Mouse (Mus musculus) MEL (cell line): ENCODE data around the gene Pptc7. TPM values are rescaled to one million over a fixed set of nuclear protein-coding genes. Genes with fewer than 3 reads are reported as not detected.

Experiments used
- DNase-seq: peaks from one replicate; pipeline ENCODE4 v3.0.0; 2011; ENCODE audit warnings: low read depth, low spot score
- H3K27ac ChIP-seq: 2 replicates; pipeline ENCODE4 v1.5.1; 2012; ENCODE audit warnings: low read depth, mild to moderate bottlenecking, control low read depth, low read length, moderate library complexity; ENCODE audit not compliant: control insufficient read depth
- H3K27me3 ChIP-seq, 2 experiments: fragments of 150-350 bp in 1 of 2; sonication (generic) in 1 of 2; 2 replicates each; pipeline ENCODE4 v1.6.1; 2012; ENCODE audit warnings: low read length in 2 of 2, mild to moderate bottlenecking in 2 of 2, improper control_type of control experiment in 1 of 2, moderate library complexity in 1 of 2; ENCODE audit not compliant: insufficient read depth in 2 of 2, control insufficient read depth in 1 of 2
- H3K36me3 ChIP-seq, 2 experiments: 2 replicates each; pipeline ENCODE4 v1.6.1; 2012 to 2014; ENCODE audit warnings: low read length in 2 of 2, improper control_type of control experiment in 1 of 2, inconsistent platforms in 1 of 2, mild to moderate bottlenecking in 1 of 2; ENCODE audit not compliant: insufficient read depth in 2 of 2, control insufficient read depth in 1 of 2
- H3K4me1 ChIP-seq, 2 experiments: fragments of 150-350 bp in 1 of 2; sonication (generic) in 1 of 2; 2 replicates each; pipeline ENCODE4 v1.6.1; 2012; ENCODE audit warnings: low read length in 2 of 2, improper control_type of control experiment in 1 of 2, mild to moderate bottlenecking in 1 of 2; ENCODE audit not compliant: insufficient read depth in 2 of 2, control insufficient read depth in 1 of 2
- H3K4me3 ChIP-seq, 2 experiments: fragments of 150-350 bp in 1 of 2; sonication (generic) in 1 of 2; 2 replicates each; pipeline ENCODE4 v1.5.1; 2012; ENCODE audit warnings: low read depth in 2 of 2, low read length in 2 of 2, mild to moderate bottlenecking in 2 of 2, moderate library complexity in 2 of 2, control low read depth in 1 of 2, improper control_type of control experiment in 1 of 2; ENCODE audit not compliant: control insufficient read depth in 1 of 2, insufficient read depth in 1 of 2
- H3K79me2 ChIP-seq: 2 replicates; pipeline ENCODE4 v1.6.1; 2012; ENCODE audit warnings: mild to moderate bottlenecking, low read length, moderate library complexity; ENCODE audit not compliant: control insufficient read depth, poor library complexity, insufficient read depth
- H3K9ac ChIP-seq: 2 replicates; pipeline ENCODE4 v1.6.1; 2012; ENCODE audit warnings: low read depth, mild to moderate bottlenecking, control low read depth, low read length, moderate library complexity; ENCODE audit not compliant: control insufficient read depth, poor library complexity, severe bottlenecking
- H3K9me3 ChIP-seq: fragments of 150-350 bp; sonication (generic); replicated peaks from 2 replicates; pipeline ENCODE4 v1.6.1; 2012; ENCODE audit warnings: mild to moderate bottlenecking, low read length, improper control_type of control experiment, moderate library complexity; ENCODE audit not compliant: insufficient read depth
- BHLHE40 ChIP-seq: IDR thresholded peaks from 2 replicates; pipeline ENCODE4 v1.6.1; 2012; ENCODE audit warnings: low read depth, mild to moderate bottlenecking, inconsistent platforms, low read length, improper control_type of control experiment, borderline replicate concordance
- CTCF ChIP-seq, 3 experiments: IDR thresholded peaks in 2 of 3; conservative IDR thresholded peaks in 1 of 3; 2 replicates each; pipeline ENCODE4 v1.5.1; 2011 to 2012; ENCODE audit warnings: low read length in 3 of 3, low read depth in 2 of 3, mild to moderate bottlenecking in 2 of 3, improper control_type of control experiment in 1 of 3, inconsistent platforms in 1 of 3, mixed read lengths in 1 of 3, moderate library complexity in 1 of 3; ENCODE audit not compliant: control insufficient read depth in 1 of 3, insufficient read depth in 1 of 3, poor library complexity in 1 of 3, severe bottlenecking in 1 of 3
- E2F4 ChIP-seq: IDR thresholded peaks from 2 replicates; pipeline ENCODE4 v1.6.1; 2011; ENCODE audit warnings: low read depth, low read length, improper control_type of control experiment, borderline replicate concordance
- ELF1 ChIP-seq: IDR thresholded peaks from 2 replicates; pipeline ENCODE4 v1.6.1; 2014; ENCODE audit warnings: low read depth, mild to moderate bottlenecking, inconsistent platforms, low read length, improper control_type of control experiment, moderate library complexity
- MEF2A ChIP-seq: IDR thresholded peaks from 2 replicates; pipeline ENCODE4 v1.6.1; 2014; ENCODE audit warnings: low read depth, mild to moderate bottlenecking, inconsistent platforms, low read length, improper control_type of control experiment; ENCODE audit not compliant: poor library complexity, insufficient replicate concordance, severe bottlenecking; ENCODE audit errors: extremely low read depth
- MYC ChIP-seq: IDR thresholded peaks from 2 replicates; pipeline ENCODE4 v1.6.1; 2011; ENCODE audit warnings: low read depth, mild to moderate bottlenecking, low read length, improper control_type of control experiment, moderate library complexity
- POLR2AphosphoS2 ChIP-seq: IDR thresholded peaks from 2 replicates; pipeline ENCODE4 v1.6.1; 2011; ENCODE audit warnings: low read length, improper control_type of control experiment
- RAD21 ChIP-seq: IDR thresholded peaks from 2 replicates; pipeline ENCODE4 v1.6.1; 2011; ENCODE audit warnings: mild to moderate bottlenecking, low read depth, low read length, improper control_type of control experiment
- SIN3A ChIP-seq: IDR thresholded peaks from 2 replicates; pipeline ENCODE4 v1.6.1; 2012; ENCODE audit warnings: low read length, improper control_type of control experiment, inconsistent platforms
- SMC3 ChIP-seq: IDR thresholded peaks from 2 replicates; pipeline ENCODE4 v1.6.1; 2011; ENCODE audit warnings: low read depth, low read length, improper control_type of control experiment
- TAL1 ChIP-seq: IDR thresholded peaks from 2 replicates; pipeline ENCODE4 v1.6.1; 2012; ENCODE audit warnings: mild to moderate bottlenecking, inconsistent platforms, low read length, moderate library complexity, mixed read lengths
- UBTF ChIP-seq: IDR thresholded peaks from 2 replicates; pipeline ENCODE4 v1.6.1; 2012; ENCODE audit warnings: low read depth, mild to moderate bottlenecking, inconsistent platforms, low read length, improper control_type of control experiment, moderate library complexity, borderline replicate concordance; ENCODE audit not compliant: insufficient read depth
- ZC3H11A ChIP-seq: IDR thresholded peaks from 2 replicates; pipeline ENCODE4 v1.6.1; 2012; ENCODE audit warnings: low read depth, mild to moderate bottlenecking, inconsistent platforms, low read length, improper control_type of control experiment
- ZNF384 ChIP-seq: IDR thresholded peaks from 2 replicates; pipeline ENCODE4 v1.6.1; 2012; ENCODE audit warnings: low read depth, mild to moderate bottlenecking, inconsistent platforms, low read length, improper control_type of control experiment
- polyA plus RNA-seq, 2 experiments: library from polyadenylated mRNA; stranded (reverse) in 1 of 2; unstranded in 1 of 2; fragments of >175 nt in 1 of 2; fragments of >200 nt in 1 of 2; gene quantifications; 2 replicates each; pipeline versions ENCODE4 v1.2.1 to v1.2.4; 2012; ENCODE audit warnings: low replicate concordance in 2 of 2, low read depth in 1 of 2; ENCODE audit not compliant: insufficient read length in 2 of 2, insufficient read depth in 1 of 2, missing spikeins in 1 of 2
- total RNA-seq: library from RNA; depleted of rRNA; stranded (reverse); fragments of 300-350 nt; gene quantifications from 2 replicates; pipeline ENCODE4 v1.2.3, GENCODE M21; 2012

The Pptc7 gene
- total and polyA plus RNA-seq, 3 experiments, result 17.3 to 22.3 TPM; not detected in 1

DNA sequence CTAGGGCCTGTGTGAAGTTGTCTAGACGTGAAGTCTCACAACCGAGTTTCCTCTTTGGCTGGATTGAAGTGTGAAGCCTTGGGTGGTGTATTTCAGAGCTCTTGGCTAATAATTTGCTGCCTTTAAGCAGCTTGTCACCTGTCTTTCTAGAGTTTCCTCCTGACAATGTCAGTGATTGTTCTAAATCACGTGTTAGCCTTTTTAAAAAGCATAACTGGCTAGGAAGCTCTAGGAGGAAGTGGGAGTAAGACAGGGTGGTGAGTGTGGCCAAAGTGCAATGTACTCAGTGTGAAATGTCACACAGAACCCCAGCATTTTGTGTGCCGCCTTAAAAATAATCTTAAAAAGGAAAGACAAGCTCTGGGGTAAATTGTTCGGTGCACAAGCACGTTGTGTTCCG, 59.6 kb downstream of the Pptc7 start:
- TF ChIP-seq BHLHE40, result no peak
- TF ChIP-seq POLR2AphosphoS2, result no peak
- no peak for TF ChIP-seq MEF2A
- no peak for TF ChIP-seq ZNF384
- no peak for TF ChIP-seq TAL1
- DNase-seq, result no peak
- Histone ChIP-seq H3K36me3 (peaks cover 0 to 9% of the 10 kb centered on the region in 2 experiments; a peak in 2 of 4 replicates), H3K4me3 (no peak overlapping the region), H3K9me3 (no peaks in the 10 kb centered on the region), H3K79me2 (no peaks in the 10 kb centered on the region), H3K27me3 (no peaks in the 10 kb centered on the region), H3K27ac (no peak overlapping the region), H3K4me1 (peaks cover 10 to 11% of the 10 kb centered on the region in 2 experiments), H3K9ac (no peak overlapping the region)

DNA sequence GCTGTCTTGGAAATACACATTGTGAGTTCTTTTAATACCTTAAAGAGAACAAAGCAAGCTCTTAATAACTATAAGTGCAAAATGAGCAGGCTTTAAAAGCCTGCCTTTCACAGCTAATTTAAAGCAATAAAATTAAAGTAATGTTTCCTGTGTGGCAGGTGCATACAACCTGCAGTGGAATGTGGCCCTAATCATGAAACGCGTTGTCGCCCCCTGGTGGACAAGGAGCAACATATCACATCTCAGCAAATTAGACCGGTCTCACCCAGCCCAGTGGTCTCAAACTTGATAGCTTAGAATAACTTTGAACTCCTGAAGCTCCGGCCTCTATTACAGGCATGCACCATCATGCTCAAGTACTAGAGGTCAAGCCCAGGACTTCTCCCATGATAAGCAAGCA, 60.1 kb downstream of the Pptc7 start:
- DNase-seq, result peak; percentile 80

DNA sequence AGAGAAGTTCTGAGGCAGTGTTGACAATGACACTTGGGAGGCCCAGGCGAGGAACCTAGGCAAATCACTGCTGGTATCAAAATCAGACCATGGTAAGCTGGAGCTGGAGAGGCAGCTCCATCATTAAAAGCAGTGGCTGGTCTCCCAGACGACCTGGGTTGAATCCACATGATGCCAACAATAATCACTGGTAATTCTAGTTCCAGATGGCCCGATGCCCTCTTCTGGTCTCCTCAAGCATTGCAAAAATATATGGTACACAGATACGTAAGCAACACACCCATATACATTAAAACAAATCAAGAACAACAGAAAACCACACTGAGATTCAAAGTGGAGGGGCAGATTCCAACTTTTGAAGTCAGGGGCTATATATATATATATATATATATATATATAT, 61.6 kb downstream of the Pptc7 start:
- Histone ChIP-seq H3K27ac (no peak overlapping the region), H3K27me3 (no peaks in the 10 kb centered on the region), H3K4me1 (peaks cover 10 to 11% of the 10 kb centered on the region in 2 experiments), H3K9me3 (no peaks in the 10 kb centered on the region), H3K79me2 (no peaks in the 10 kb centered on the region), H3K4me3 (no peak overlapping the region)
- no peak for DNase-seq
- no peak for TF ChIP-seq RAD21
- TF ChIP-seq CTCF (IDR thresholded peaks at IDR 0.05 in 2 of 3, conservative IDR thresholded peaks at IDR 0.05 in 1 of 3; ENCODE audit: control insufficient read depth in 1 of 3, insufficient read depth in 1 of 3, low read depth in 2 of 3, low read length in 3 of 3, poor library complexity in 1 of 3, severe bottlenecking in 1 of 3), result peak in 1 of 3 experiments; percentile 26; a peak in 1 of 6 replicates
- TF ChIP-seq, all 39 proteins: peak for 1
- Histone ChIP-seq H3K36me3 (peaks cover 0 to 9% of the 10 kb centered on the region in 2 experiments; a peak in 2 of 4 replicates), H3K9ac (no peak overlapping the region)

More for the DNA sequence above, 60.1 kb downstream of the Pptc7 start:
- H3K4me1 ChIP-seq, result peaks cover 10 to 11% of the 10 kb centered on the region in 2 experiments
- no peaks in the 10 kb centered on the region for H3K27me3 ChIP-seq
- TF ChIP-seq E2F4, result no peak
- TF ChIP-seq MYC, result 0 out of 2 replicates have a peak, but pooled peaks have one; percentile 26
- TF ChIP-seq SIN3A, result 0 out of 2 replicates have a peak, but pooled peaks have one; percentile 39
- TF ChIP-seq RAD21, result peak; percentile 79
- peak; percentile 78 for TF ChIP-seq ZC3H11A
- TF ChIP-seq UBTF, result no peak
- peak; percentile 92 for TF ChIP-seq SMC3
- TF ChIP-seq ELF1, result no peak
- peak; percentile 73 to 92 (median 89) for TF ChIP-seq CTCF (IDR thresholded peaks at IDR 0.05 in 2 of 3, conservative IDR thresholded peaks at IDR 0.05 in 1 of 3; ENCODE audit: control insufficient read depth in 1 of 3, insufficient read depth in 1 of 3, low read depth in 2 of 3, low read length in 3 of 3, poor library complexity in 1 of 3, severe bottlenecking in 1 of 3)
- no peak overlapping the region for H3K9ac ChIP-seq
- H3K79me2 ChIP-seq, result no peaks in the 10 kb centered on the region
- H3K9me3 ChIP-seq, result no peaks in the 10 kb centered on the region
- peaks cover 0 to 9% of the 10 kb centered on the region in 2 experiments; a peak in 2 of 4 replicates for H3K36me3 ChIP-seq
- no peak overlapping the region for H3K4me3 ChIP-seq
- no peak overlapping the region for H3K27ac ChIP-seq
